Mouse (Mus musculus) left cerebral cortex, postnatal 4 days (tissue): ENCODE measurements around the gene Abcb1a. TPM values are rescaled to one million over a fixed set of nuclear protein-coding genes. Genes with fewer than 3 reads are reported as not detected.

Source experiments
- DNase-seq: peaks from one replicate; pipeline ENCODE4 v3.0.0-alpha.2; 2022
- intact Hi-C: fragments of 180-260 bp; cut with DNase I; formaldehyde crosslinking; loops from one replicate; pipeline ENCODE4 v1.15.1; 2025
- total RNA-seq, 2 experiments: library from RNA; stranded (reverse); gene quantifications; 2 replicates each; pipeline ENCODE4 v1.2.3; 2021

Abcb1a gene
- total RNA-seq = 1 to 10 TPM; 7.2 to 7.7 TPM

- peak; percentile 4 for DNase-seq
- intact Hi-C loops = no loop called here
Measured at GRCm38 (mm10) chr5:8659911-8660737, at the start of gene Abcb1a. Abcb1a (plus strand) TSS chr5:8660077.

- intact Hi-C loops = no loop called here
Measured at GRCm38 (mm10) chr5:8622071-8622595, 37.7 kb upstream of the Abcb1a start.

GRCm38 (mm10) chr5:8622596-8623231 is 37.2 kb upstream of the Abcb1a start, which contains the start of gene Rundc3b:
Rundc3b (minus strand) TSS chr5:8622952.
- intact Hi-C loops = no loop called here
- peak; percentile 96 for DNase-seq

More at GRCm38 (mm10) chr5:8622071-8622595, 37.7 kb upstream of the Abcb1a start:
- peak; percentile 59 for DNase-seq

- no peak for DNase-seq
- intact Hi-C loops = no loop called here
Measured at GRCm38 (mm10) chr5:8632901-8633300, 27.0 kb upstream of the Abcb1a start.

GRCm38 (mm10) chr5:8634489-8634975 is 25.3 kb upstream of the Abcb1a start:
- intact Hi-C loops = no loop called here
- DNase-seq = no peak

GRCm38 (mm10) chr5:8648300-8648699 is 11.6 kb upstream of the Abcb1a start:
- no peak for DNase-seq
- intact Hi-C loops = no loop called here

GRCm38 (mm10) chr5:8648774-8649173 is 11.1 kb upstream of the Abcb1a start:
- DNase-seq = no peak
- intact Hi-C loops = no loop called here

GRCm38 (mm10) chr5:8652085-8652484 is 7.8 kb upstream of the Abcb1a start:
- no peak for DNase-seq
- intact Hi-C loops = no loop called here

- DNase-seq = no peak
- intact Hi-C loops = no loop called here
Measured at GRCm38 (mm10) chr5:8660738-8661151, 868 bp downstream of the Abcb1a start.

GRCm38 (mm10) chr5:8664678-8665077 is 4.8 kb downstream of the Abcb1a start:
- intact Hi-C loops = no loop called here
- DNase-seq = no peak

GRCm38 (mm10) chr5:8667758-8668474 is 8.0 kb downstream of the Abcb1a start:
- intact Hi-C loops = no loop called here
- DNase-seq = no peak

GRCm38 (mm10) chr5:8669606-8670005 is 9.7 kb downstream of the Abcb1a start:
- intact Hi-C loops = no loop called here
- no peak for DNase-seq

GRCm38 (mm10) chr5:8675262-8675951 is 15.5 kb downstream of the Abcb1a start:
- no peak for DNase-seq
- intact Hi-C loops = no loop called here

GRCm38 (mm10) chr5:8675952-8676262 is 16.0 kb downstream of the Abcb1a start:
- intact Hi-C loops = no loop called here
- DNase-seq = no peak

GRCm38 (mm10) chr5:8681166-8681565 is 21.3 kb downstream of the Abcb1a start:
- no peak for DNase-seq
- intact Hi-C loops = no loop called here

- DNase-seq = no peak
- intact Hi-C loops = no loop called here
Measured at GRCm38 (mm10) chr5:8683686-8684085, 23.8 kb downstream of the Abcb1a start.

GRCm38 (mm10) chr5:8686071-8686470 is 26.2 kb downstream of the Abcb1a start:
- no peak for DNase-seq
- intact Hi-C loops = no loop called here

- intact Hi-C loops = no loop called here
- DNase-seq = no peak
Measured at GRCm38 (mm10) chr5:8687550-8687949, 27.7 kb downstream of the Abcb1a start.

- DNase-seq = no peak
- intact Hi-C loops = no loop called here
Measured at GRCm38 (mm10) chr5:8716061-8716460, 56.2 kb downstream of the Abcb1a start.

GRCm38 (mm10) chr5:8719556-8719955 is 59.7 kb downstream of the Abcb1a start:
- intact Hi-C loops = no loop called here
- no peak for DNase-seq

GRCm38 (mm10) chr5:8722224-8722623 is 62.3 kb downstream of the Abcb1a start:
- intact Hi-C loops = no loop called here
- no peak for DNase-seq
